Mouse (Mus musculus): ENCODE results near the gene Hyal2. TPM values are rescaled to one million over a fixed set of nuclear protein-coding genes. Genes with fewer than 3 reads are reported as not detected.

Hyal2 gene
- total RNA-seq, 1 experiment from 2014 or later: 2.5 TPM

GRCm38 (mm10) chr9:107582509-107583062 lies 14.8 kb downstream of the Hyal2 start:
- ATAC-seq (replicated peaks; ENCODE audit: insufficient number of reproducible peaks, low FRiP score, low TSS enrichment, poor library complexity, severe bottlenecking): no peak

- no peak for ATAC-seq (replicated peaks; ENCODE audit: insufficient number of reproducible peaks, low FRiP score, low TSS enrichment, poor library complexity, severe bottlenecking)
Observed at GRCm38 (mm10) chr9:107583174-107583573, 15.4 kb downstream of the Hyal2 start.

- no peak for ATAC-seq (replicated peaks; ENCODE audit: insufficient number of reproducible peaks, low FRiP score, low TSS enrichment, poor library complexity, severe bottlenecking)
Observed at GRCm38 (mm10) chr9:107586504-107586903, 18.8 kb downstream of the Hyal2 start.

- peak; percentile 97 for ATAC-seq (replicated peaks; ENCODE audit: insufficient number of reproducible peaks, low FRiP score, low TSS enrichment, poor library complexity, severe bottlenecking)
Observed at GRCm38 (mm10) chr9:107586974-107587832, 19.5 kb downstream of the Hyal2 start, which contains the start of gene Ifrd2. Gene Ifrd2, plus strand, starts transcription at chr9:107587642.

GRCm38 (mm10) chr9:107587833-107588639 lies 20.3 kb downstream of the Hyal2 start:
- ATAC-seq (replicated peaks; ENCODE audit: insufficient number of reproducible peaks, low FRiP score, low TSS enrichment, poor library complexity, severe bottlenecking): no peak; the same call in 1 of the 2 replicates

- ATAC-seq (replicated peaks; ENCODE audit: insufficient number of reproducible peaks, low FRiP score, low TSS enrichment, poor library complexity, severe bottlenecking): no peak
Observed at GRCm38 (mm10) chr9:107590058-107590772, 22.5 kb downstream of the Hyal2 start.

GRCm38 (mm10) chr9:107590773-107591060 lies 23.0 kb downstream of the Hyal2 start:
- no peak for ATAC-seq (replicated peaks; ENCODE audit: insufficient number of reproducible peaks, low FRiP score, low TSS enrichment, poor library complexity, severe bottlenecking)

- peak; percentile 20; the same call in 1 of the 2 replicates for ATAC-seq (replicated peaks; ENCODE audit: insufficient number of reproducible peaks, low FRiP score, low TSS enrichment, poor library complexity, severe bottlenecking)
Observed at GRCm38 (mm10) chr9:107593101-107593976, 25.6 kb downstream of the Hyal2 start.

GRCm38 (mm10) chr9:107594281-107595062 lies 26.7 kb downstream of the Hyal2 start:
- no peak for ATAC-seq (replicated peaks; ENCODE audit: insufficient number of reproducible peaks, low FRiP score, low TSS enrichment, poor library complexity, severe bottlenecking)

GRCm38 (mm10) chr9:107596619-107597569 lies 29.1 kb downstream of the Hyal2 start:
- no peak for ATAC-seq (replicated peaks; ENCODE audit: insufficient number of reproducible peaks, low FRiP score, low TSS enrichment, poor library complexity, severe bottlenecking)

GRCm38 (mm10) chr9:107598385-107598784 lies 30.6 kb downstream of the Hyal2 start:
- no peak for ATAC-seq (replicated peaks; ENCODE audit: insufficient number of reproducible peaks, low FRiP score, low TSS enrichment, poor library complexity, severe bottlenecking)

- ATAC-seq (replicated peaks; ENCODE audit: insufficient number of reproducible peaks, low FRiP score, low TSS enrichment, poor library complexity, severe bottlenecking): no peak
Observed at GRCm38 (mm10) chr9:107599433-107599832, 31.7 kb downstream of the Hyal2 start.

- ATAC-seq (replicated peaks; ENCODE audit: insufficient number of reproducible peaks, low FRiP score, low TSS enrichment, poor library complexity, severe bottlenecking): no peak
Observed at GRCm38 (mm10) chr9:107599842-107600241, 32.1 kb downstream of the Hyal2 start.

- no peak for ATAC-seq (replicated peaks; ENCODE audit: insufficient number of reproducible peaks, low FRiP score, low TSS enrichment, poor library complexity, severe bottlenecking)
Observed at GRCm38 (mm10) chr9:107600745-107601144, 33.0 kb downstream of the Hyal2 start.

GRCm38 (mm10) chr9:107601275-107601674 lies 33.5 kb downstream of the Hyal2 start:
- ATAC-seq (replicated peaks; ENCODE audit: insufficient number of reproducible peaks, low FRiP score, low TSS enrichment, poor library complexity, severe bottlenecking): no peak

- ATAC-seq (replicated peaks; ENCODE audit: insufficient number of reproducible peaks, low FRiP score, low TSS enrichment, poor library complexity, severe bottlenecking): peak; percentile 73
Observed at GRCm38 (mm10) chr9:107602068-107602648, 34.4 kb downstream of the Hyal2 start.
